Mouse (Mus musculus) forebrain, embryonic 11.5 days (tissue): ENCODE measurements around the gene Cped1. TPM values are rescaled to one million over a fixed set of nuclear protein-coding genes. Genes with fewer than 3 reads are reported as not detected.

Experiments
- ATAC-seq: fragments of 200-750 bp; cut with Nextera tagmentation; replicated peaks from 2 replicates; pipeline ENCODE4 v1.8.0; 2017; ENCODE audit warnings: moderate TSS enrichment; ENCODE audit not compliant: low FRiP score
- DNase-seq: peaks from one replicate; pipeline ENCODE4 v3.0.0-alpha.2; 2017; ENCODE audit warnings: low spot score
- H3K27ac ChIP-seq: fragments of 300-500 bp; sonication (generic); 2 replicates; pipeline ENCODE4 v1.5.1; 2014; ENCODE audit warnings: low read depth, low read length
- H3K27me3 ChIP-seq: fragments of 300-500 bp; sonication (generic); 2 replicates; pipeline ENCODE4 v1.6.1; 2014; ENCODE audit warnings: mild to moderate bottlenecking, low read length, mixed read lengths; ENCODE audit not compliant: control insufficient read depth, insufficient read depth
- H3K36me3 ChIP-seq: fragments of 300-500 bp; sonication (generic); 2 replicates; pipeline ENCODE4 v1.6.1; 2014; ENCODE audit warnings: mild to moderate bottlenecking, low read length, moderate library complexity, mixed read lengths; ENCODE audit not compliant: control insufficient read depth, insufficient read depth
- H3K4me1 ChIP-seq: fragments of 300-500 bp; sonication (generic); replicated peaks from 2 replicates; pipeline ENCODE4 v1.6.1; 2014; ENCODE audit warnings: low read length, mixed read lengths; ENCODE audit not compliant: control insufficient read depth, insufficient read depth
- H3K4me2 ChIP-seq: fragments of 300-500 bp; sonication (generic); 2 replicates; pipeline ENCODE4 v1.6.1; 2014; ENCODE audit warnings: low read depth, mild to moderate bottlenecking, low read length, moderate library complexity, mixed read lengths; ENCODE audit not compliant: severe bottlenecking
- H3K4me3 ChIP-seq: fragments of 300-500 bp; sonication (generic); 2 replicates; pipeline ENCODE4 v1.5.1; 2014; ENCODE audit warnings: low read depth, low read length
- H3K9ac ChIP-seq: fragments of 300-500 bp; sonication (generic); 2 replicates; pipeline ENCODE4 v1.6.1; 2014; ENCODE audit warnings: low read length
- H3K9me3 ChIP-seq: fragments of 300-500 bp; sonication (generic); 2 replicates; pipeline ENCODE4 v1.6.1; 2016; ENCODE audit warnings: low read length, mixed read lengths; ENCODE audit not compliant: control insufficient read depth
- WGBS: fragments of 180-500 bp; shearing (Covaris S2); extraction: QIAGEN DNeasy Blood & Tissue Kit; methylation state at CpG from one replicate; pipeline ENCODE4 v1.1.7; 2014; 5-methylcytosine and 5-hydroxymethylcytosine counted together
- polyA plus RNA-seq: library from polyadenylated mRNA; unstranded; fragments of >200 nt; fragmentation: Nextera tagmentation; extraction: Ambion mirVana; gene quantifications from 2 replicates; pipeline ENCODE4 v1.2.1, GENCODE M21; 2014

The Cped1 gene
- polyA plus RNA-seq, 1 experiment from 2014 or later: 17.2 TPM

DNA sequence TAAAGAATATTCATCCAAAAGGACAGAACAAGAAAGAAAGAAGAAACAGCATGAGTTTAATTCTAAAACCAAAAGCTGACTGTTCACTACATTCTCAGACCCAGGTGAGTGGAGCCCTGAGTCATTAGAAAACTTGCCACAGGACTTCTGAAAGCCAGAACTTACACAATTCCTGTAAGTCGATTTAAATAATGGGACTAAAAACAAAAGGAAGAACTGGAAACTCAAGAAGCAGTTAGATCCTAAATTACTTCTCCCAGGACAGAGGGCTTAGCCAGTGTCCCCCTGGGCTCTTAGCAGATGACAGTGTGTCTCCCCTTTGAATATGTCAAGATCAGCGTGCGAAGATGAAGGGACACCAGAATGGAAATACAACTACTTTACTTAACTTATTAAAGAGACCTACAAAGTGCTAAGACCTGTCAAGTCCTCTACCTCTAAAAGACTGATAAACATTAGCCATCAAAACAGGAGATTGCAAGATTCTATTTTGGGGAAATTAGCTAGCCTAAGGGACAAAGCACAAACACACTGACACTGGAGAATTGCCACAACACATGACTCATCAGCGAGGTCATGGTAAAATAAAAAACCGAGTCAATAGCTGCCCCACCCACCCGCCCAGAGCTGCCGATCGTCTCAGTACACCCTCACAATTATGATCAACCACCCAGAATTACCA, 284.3 kb downstream of the Cped1 start:
- Histone ChIP-seq H3K4me1 (no peaks in the 10 kb centered on the region), H3K36me3 (no peaks in the 10 kb centered on the region), H3K9ac (no peak overlapping the region), H3K27me3 (no peaks in the 10 kb centered on the region), H3K27ac (no peak overlapping the region), H3K4me2 (no peak overlapping the region), H3K4me3 (no peak overlapping the region), H3K9me3 (no peaks in the 10 kb centered on the region)
- DNase-seq: no peak
- ATAC-seq: no peak
- 83% methylated on average over 8 of the region's 8 CpGs for WGBS

GRCm38 (mm10) chr6:22277941-22278340, 292.2 kb downstream of the Cped1 start:
- DNase-seq (no peak), ATAC-seq (no peak)
- Histone ChIP-seq H3K27me3 (no peaks in the 10 kb centered on the region), H3K4me3 (no peak overlapping the region), H3K36me3 (no peaks in the 10 kb centered on the region), H3K9me3 (no peaks in the 10 kb centered on the region), H3K4me2 (no peak overlapping the region), H3K4me1 (no peaks in the 10 kb centered on the region), H3K27ac (no peak overlapping the region), H3K9ac (no peak overlapping the region)
- 90% methylated on average over 3 of the region's 3 CpGs for WGBS

DNA sequence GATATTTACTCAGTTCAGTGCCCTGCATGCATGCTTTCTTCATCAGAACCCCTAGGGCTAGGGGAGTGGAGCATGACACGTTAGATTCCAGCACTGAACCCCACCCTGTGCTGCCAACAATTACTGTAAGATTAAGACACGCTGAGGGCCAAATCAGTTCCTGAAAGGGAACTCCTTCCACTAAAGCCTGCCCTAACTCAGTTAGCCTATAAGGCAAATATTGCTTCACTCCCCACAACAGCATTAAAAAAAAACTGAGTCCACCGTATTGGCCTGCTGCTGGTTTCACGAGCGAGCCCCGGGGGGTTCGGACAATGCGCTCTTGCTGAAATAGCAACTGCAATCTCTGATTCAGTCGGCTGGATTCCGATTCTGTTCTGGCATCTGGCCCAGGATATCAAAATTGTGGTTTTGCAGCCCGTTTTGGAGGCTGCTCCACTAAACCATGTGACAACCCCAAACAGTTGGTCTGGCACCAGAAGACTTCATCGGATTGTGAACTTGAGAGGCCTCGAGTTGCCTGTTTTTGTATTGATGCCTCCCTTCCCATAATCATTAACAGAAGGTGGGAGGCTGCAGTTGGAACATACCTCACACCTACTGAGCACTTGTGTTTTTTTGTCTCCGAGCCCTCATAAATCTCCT, 294.6 kb downstream of the Cped1 start:
- no peak for ATAC-seq
- Histone ChIP-seq H3K9ac (no peak overlapping the region), H3K9me3 (no peaks in the 10 kb centered on the region), H3K4me3 (no peak overlapping the region), H3K27me3 (no peaks in the 10 kb centered on the region), H3K4me1 (no peaks in the 10 kb centered on the region), H3K27ac (no peak overlapping the region), H3K4me2 (no peak overlapping the region), H3K36me3 (no peaks in the 10 kb centered on the region)
- DNase-seq: no peak
- 71% methylated on average over 14 of the region's 14 CpGs for WGBS

- no peaks in the 10 kb centered on the region for H3K27me3 ChIP-seq
- 89% methylated on average over 4 of the region's 4 CpGs for WGBS
- H3K4me3 ChIP-seq: no peak overlapping the region
- H3K4me1 ChIP-seq: no peaks in the 10 kb centered on the region
- H3K4me2 ChIP-seq: no peak overlapping the region
- no peak overlapping the region for H3K9ac ChIP-seq
- no peak for DNase-seq
- no peak for ATAC-seq
- H3K9me3 ChIP-seq: no peaks in the 10 kb centered on the region
- H3K36me3 ChIP-seq: no peaks in the 10 kb centered on the region
- H3K27ac ChIP-seq: no peak overlapping the region
Measured at GRCm38 (mm10) chr6:22282405-22282804, 296.7 kb downstream of the Cped1 start.

DNA sequence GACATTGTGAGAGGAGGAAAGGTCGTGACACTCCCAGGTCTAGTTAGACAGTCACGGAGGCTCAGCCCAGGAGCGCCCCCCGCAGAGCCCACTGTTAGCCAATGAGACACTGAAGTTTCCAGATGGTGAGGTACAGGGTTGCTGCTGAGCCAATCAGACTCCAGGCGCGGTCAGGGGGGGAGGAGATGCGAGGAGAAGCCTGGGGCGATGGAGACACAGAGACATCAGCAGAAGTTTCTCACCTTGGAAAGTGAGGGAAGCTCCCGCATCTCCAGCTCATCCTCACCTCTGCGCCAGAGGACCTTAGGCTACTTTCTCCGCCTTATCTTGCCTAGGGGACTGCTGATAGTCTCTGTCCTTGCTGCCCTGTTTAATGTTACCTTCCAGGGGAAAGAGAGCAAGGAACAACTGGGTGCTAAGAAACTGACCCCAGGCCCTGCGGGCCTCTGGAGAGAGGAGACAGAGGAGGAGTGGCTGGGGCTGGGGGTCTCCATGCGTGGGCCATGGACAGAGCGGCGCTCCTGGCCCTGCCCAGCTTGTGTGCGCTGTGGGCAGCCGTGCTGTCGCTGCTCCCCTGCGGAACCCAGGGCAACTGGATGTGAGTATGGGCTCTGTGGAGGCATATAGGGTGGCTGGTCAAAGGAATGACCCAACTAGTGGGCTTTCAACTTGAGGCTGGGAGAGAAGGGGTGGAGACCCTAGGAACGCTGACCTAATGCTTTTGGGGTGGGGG, 302.5 kb downstream of the Cped1 start, which contains the start of gene Wnt16:
TSS of gene Wnt16 (plus strand) at position 224 of the 733 bp plus-strand sequence.
- H3K27me3 ChIP-seq: peaks cover 20% of the 10 kb centered on the region
- H3K4me3 ChIP-seq: peak within 1 kb of the TSS; percentile 37
- H3K9ac ChIP-seq: peak within 1 kb of the TSS; percentile 39
- WGBS: under 1% methylated on average over 20 of the region's 20 CpGs
- ATAC-seq (peak; percentile 78), DNase-seq (peak; percentile 58)
- no peaks in the 10 kb centered on the region for H3K36me3 ChIP-seq
- peak within 1 kb of the TSS; percentile 85 for H3K4me2 ChIP-seq
- H3K9me3 ChIP-seq: no peaks in the 10 kb centered on the region
- peaks cover 9% of the 10 kb centered on the region; the same call in 1 of the 2 replicates for H3K4me1 ChIP-seq
- H3K27ac ChIP-seq: no peak within 1 kb of the TSS

DNA sequence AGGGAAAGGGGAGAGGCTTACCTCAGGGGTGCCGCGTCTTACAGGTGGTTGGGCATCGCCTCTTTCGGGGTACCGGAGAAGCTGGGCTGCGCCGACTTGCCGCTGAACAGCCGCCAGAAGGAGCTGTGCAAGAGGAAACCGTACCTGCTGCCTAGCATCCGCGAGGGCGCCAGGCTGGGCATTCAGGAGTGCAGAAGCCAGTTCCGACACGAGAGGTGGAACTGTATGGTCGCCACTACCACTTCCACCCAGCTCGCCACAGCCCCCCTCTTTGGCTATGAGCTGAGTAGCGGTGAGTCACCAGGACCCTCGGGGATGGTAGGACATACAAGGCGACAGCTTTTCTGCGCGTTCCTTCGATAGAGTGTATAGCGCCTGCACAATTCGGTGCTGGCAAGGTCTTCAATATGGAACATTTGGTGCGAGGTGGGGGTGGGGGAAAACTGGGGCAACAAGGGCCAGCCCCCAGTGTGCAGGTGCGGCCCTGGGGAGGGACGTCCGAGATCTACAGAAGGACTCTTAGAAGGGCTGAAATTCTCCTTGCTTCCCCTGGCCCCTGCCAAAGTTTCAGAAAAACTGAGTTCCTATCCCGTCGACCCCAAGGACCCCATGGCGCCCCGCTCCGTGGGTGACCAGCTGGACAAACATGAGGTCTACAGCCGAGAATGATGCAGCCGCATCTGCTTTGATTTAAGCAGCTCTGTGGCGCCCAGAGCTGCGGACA, 303.2 kb downstream of the Cped1 start:
- Histone ChIP-seq H3K4me1 (peaks cover 9% of the 10 kb centered on the region; the same call in 1 of the 2 replicates), H3K27ac (no peak overlapping the region), H3K4me2 (peak overlapping the region; percentile 85), H3K4me3 (peak overlapping the region; percentile 37), H3K9ac (peak overlapping the region; percentile 39), H3K27me3 (peaks cover 20% of the 10 kb centered on the region), H3K9me3 (no peaks in the 10 kb centered on the region), H3K36me3 (no peaks in the 10 kb centered on the region)
- ATAC-seq (peak; percentile 74), DNase-seq (peak; percentile 68)
- WGBS: under 1% methylated on average over 38 of the region's 38 CpGs

- H3K9ac ChIP-seq: peak overlapping the region; percentile 39; the same call in 1 of the 2 replicates
- peak overlapping the region; percentile 37 for H3K4me3 ChIP-seq
- 2% methylated on average over 21 of the region's 21 CpGs for WGBS
- H3K4me1 ChIP-seq: peaks cover 9% of the 10 kb centered on the region; the same call in 1 of the 2 replicates
- no peaks in the 10 kb centered on the region for H3K36me3 ChIP-seq
- ATAC-seq (no peak), DNase-seq (peak; percentile 57)
- H3K27ac ChIP-seq: no peak overlapping the region
- H3K27me3 ChIP-seq: peaks cover 20% of the 10 kb centered on the region
- H3K4me2 ChIP-seq: peak overlapping the region; percentile 85
- H3K9me3 ChIP-seq: no peaks in the 10 kb centered on the region
Measured at GRCm38 (mm10) chr6:22289461-22290021, 303.8 kb downstream of the Cped1 start.

DNA sequence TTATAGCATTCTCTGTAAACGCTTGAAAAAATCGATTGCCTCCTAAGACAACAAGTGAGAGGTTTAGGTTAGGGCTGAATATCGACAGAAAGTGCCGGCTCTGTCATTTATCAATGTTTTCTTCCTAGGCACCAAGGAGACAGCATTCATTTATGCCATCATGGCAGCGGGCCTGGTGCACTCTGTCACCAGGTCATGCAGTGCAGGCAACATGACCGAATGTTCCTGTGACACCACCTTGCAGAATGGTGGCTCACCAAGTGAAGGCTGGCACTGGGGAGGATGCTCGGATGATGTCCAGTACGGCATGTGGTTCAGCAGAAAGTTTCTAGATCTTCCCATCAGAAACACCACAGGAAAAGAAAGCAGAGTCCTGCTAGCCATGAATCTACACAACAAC, 305.1 kb downstream of the Cped1 start:
- no peak for ATAC-seq
- peaks cover 20% of the 10 kb centered on the region for H3K27me3 ChIP-seq
- DNase-seq: no peak
- no peak overlapping the region for H3K4me2 ChIP-seq
- H3K36me3 ChIP-seq: no peaks in the 10 kb centered on the region
- 80% methylated on average over 8 of the region's 8 CpGs for WGBS
- H3K4me3 ChIP-seq: no peak overlapping the region
- H3K9me3 ChIP-seq: no peaks in the 10 kb centered on the region
- H3K4me1 ChIP-seq: peaks cover 9% of the 10 kb centered on the region; the same call in 1 of the 2 replicates
- no peak overlapping the region for H3K27ac ChIP-seq
- no peak overlapping the region for H3K9ac ChIP-seq
